Mouse (Mus musculus) hindbrain, embryonic 14.5 days (tissue): Measurements from ENCODE around the gene Kirrel3. TPM values are rescaled to one million over a fixed set of nuclear protein-coding genes. Genes with fewer than 3 reads are reported as not detected.

Source experiments
- ATAC-seq: fragments of 200-750 bp; cut with Nextera tagmentation; 2 replicates; pipeline ENCODE4 v1.8.0; 2017; ENCODE audit warnings: moderate number of reproducible peaks, mild to moderate bottlenecking, moderate TSS enrichment, moderate library complexity; ENCODE audit not compliant: low FRiP score
- DNase-seq: peaks from one replicate; pipeline ENCODE4 v3.0.0-alpha.2; 2015; ENCODE audit warnings: low spot score
- H3K27ac ChIP-seq: fragments of 300-500 bp; sonication (generic); 2 replicates; pipeline ENCODE4 v1.5.1; 2014; ENCODE audit warnings: mild to moderate bottlenecking, moderate library complexity
- H3K27me3 ChIP-seq: fragments of 300-500 bp; sonication (generic); 2 replicates; pipeline ENCODE4 v1.6.1; 2014; ENCODE audit warnings: mild to moderate bottlenecking, low read length, mixed read lengths; ENCODE audit not compliant: control insufficient read depth, insufficient read depth
- H3K36me3 ChIP-seq: fragments of 300-500 bp; sonication (generic); replicated peaks from 2 replicates; pipeline ENCODE4 v1.6.1; 2014; ENCODE audit not compliant: control insufficient read depth, insufficient read depth
- H3K4me1 ChIP-seq: fragments of 300-500 bp; sonication (generic); replicated peaks from 2 replicates; pipeline ENCODE4 v1.6.1; 2014; ENCODE audit warnings: antibody characterized with exemption, low read length, mixed read lengths; ENCODE audit not compliant: control insufficient read depth, insufficient read depth
- H3K4me2 ChIP-seq: fragments of 300-500 bp; sonication (generic); replicated peaks from 2 replicates; pipeline ENCODE4 v1.6.1; 2014; ENCODE audit warnings: mild to moderate bottlenecking, moderate library complexity
- H3K4me3 ChIP-seq: fragments of 300-500 bp; sonication (generic); replicated peaks from 2 replicates; pipeline ENCODE4 v1.5.1; 2014; ENCODE audit warnings: mild to moderate bottlenecking, low read length
- H3K9ac ChIP-seq: fragments of 300-500 bp; sonication (generic); 2 replicates; pipeline ENCODE4 v1.6.1; 2014
- H3K9me3 ChIP-seq: fragments of 300-500 bp; sonication (generic); 2 replicates; pipeline ENCODE4 v1.6.1; 2016; ENCODE audit warnings: low read length; ENCODE audit not compliant: control insufficient read depth
- WGBS: fragments of 180-500 bp; shearing (Covaris S2); extraction: QIAGEN DNeasy Blood & Tissue Kit; methylation state at CpG from one replicate; pipeline ENCODE4 v1.1.7; 2014; 5-methylcytosine and 5-hydroxymethylcytosine counted together
- polyA plus RNA-seq: library from polyadenylated mRNA; unstranded; fragments of >200 nt; fragmentation: Nextera tagmentation; extraction: Ambion mirVana; gene quantifications from 2 replicates; pipeline ENCODE4 v1.2.1, GENCODE M21; 2014

Gene Kirrel3
- polyA plus RNA-seq, 1 experiment from 2014 or later, result 38.8 TPM

DNA sequence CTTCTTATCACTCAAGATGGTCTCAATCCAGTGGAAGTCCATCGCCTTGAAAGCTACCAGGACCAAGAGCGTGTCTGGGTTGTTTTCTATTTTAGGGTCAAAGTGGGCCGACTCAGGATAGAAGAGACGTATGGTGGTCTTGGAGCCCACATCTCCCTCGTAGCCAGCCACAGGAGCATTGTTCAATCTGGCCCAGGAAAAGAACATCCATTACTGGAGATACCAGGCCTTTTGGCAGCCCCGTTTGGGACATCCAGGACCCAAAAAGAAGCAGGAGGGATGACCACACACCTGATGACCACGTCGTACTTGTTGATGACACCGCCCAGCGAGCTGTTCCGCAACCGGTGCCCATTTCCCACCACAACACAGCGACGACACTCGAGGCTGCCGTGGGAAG, 567.4 kb downstream of the Kirrel3 start:
- H3K9ac ChIP-seq, result no peak overlapping the region
- H3K4me2 ChIP-seq, result no peak overlapping the region
- ATAC-seq, result no peak
- no peak for DNase-seq
- no peaks in the 10 kb centered on the region for H3K9me3 ChIP-seq
- H3K4me3 ChIP-seq, result no peak overlapping the region
- no peaks in the 10 kb centered on the region for H3K27me3 ChIP-seq
- peaks cover 6% of the 10 kb centered on the region; the same call in 1 of the 2 replicates for H3K36me3 ChIP-seq
- no peak overlapping the region for H3K27ac ChIP-seq
- H3K4me1 ChIP-seq, result no peaks in the 10 kb centered on the region
- 97% methylated on average over 16 of the region's 16 CpGs for WGBS

DNA sequence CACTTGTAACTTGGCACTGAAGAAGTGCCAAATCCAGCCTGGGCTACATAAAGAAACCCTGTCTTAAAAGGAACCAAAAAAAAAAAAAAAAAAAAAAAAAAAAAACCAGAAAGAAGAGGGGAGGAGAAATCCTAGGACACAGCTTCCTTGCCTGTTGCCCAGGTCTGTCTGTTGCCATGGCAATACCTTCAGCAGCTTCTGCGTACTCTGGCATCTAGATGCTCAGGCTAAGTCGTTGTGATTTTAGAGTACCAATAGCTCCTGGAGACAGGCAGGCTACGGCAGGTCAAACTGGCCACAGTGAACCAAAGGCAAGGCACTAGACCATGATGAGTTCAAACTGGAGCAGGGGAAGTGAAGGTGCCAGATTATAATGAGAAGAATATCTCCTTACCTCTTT, 568.0 kb downstream of the Kirrel3 start:
- WGBS, result 70% methylated on average over 3 of the region's 3 CpGs
- H3K4me3 ChIP-seq, result no peak overlapping the region
- ATAC-seq (no peak), DNase-seq (no peak)
- H3K36me3 ChIP-seq, result peaks cover 6% of the 10 kb centered on the region; the same call in 1 of the 2 replicates
- H3K9me3 ChIP-seq, result no peaks in the 10 kb centered on the region
- no peak overlapping the region for H3K27ac ChIP-seq
- H3K4me2 ChIP-seq, result no peak overlapping the region
- no peak overlapping the region for H3K9ac ChIP-seq
- H3K4me1 ChIP-seq, result no peaks in the 10 kb centered on the region
- no peaks in the 10 kb centered on the region for H3K27me3 ChIP-seq

DNA sequence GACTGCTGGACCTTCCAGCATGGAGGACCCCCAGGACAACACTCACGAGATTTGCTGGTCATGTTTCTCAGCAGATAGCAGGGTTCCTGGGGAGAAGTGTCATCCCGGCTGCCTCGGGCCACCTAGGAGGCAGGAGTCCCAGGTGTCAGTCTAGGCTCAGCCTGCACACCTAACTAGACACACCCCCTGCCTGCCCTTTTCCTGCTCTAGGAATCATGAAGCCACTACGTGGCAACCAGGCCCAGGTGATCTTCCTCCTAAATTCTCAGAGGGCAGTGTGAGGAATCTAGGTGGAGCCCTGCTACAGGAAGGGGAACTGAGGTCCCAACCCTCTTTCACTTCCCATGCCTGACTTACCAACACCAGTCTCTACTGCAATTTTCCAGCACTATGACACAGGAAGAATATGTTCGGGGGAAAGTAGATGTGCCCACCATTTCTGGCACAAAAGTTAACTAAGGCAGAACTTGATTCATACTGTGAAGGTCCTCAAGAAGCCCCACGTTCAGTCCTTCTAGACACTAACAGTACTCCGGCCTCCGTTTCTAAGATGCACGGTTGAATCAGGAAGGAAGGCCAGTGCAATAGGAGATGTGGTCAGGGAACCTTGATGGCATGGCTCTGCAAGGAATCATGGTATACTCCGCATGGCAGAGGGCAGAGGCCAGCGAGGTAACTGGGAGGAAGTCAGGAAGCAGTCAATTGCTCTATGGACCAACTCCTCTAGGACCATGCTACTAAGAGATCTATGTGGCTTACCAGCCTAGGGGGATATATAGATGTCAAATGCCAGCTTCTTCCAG, 570.0 kb downstream of the Kirrel3 start:
- 91% methylated on average over 11 of the region's 11 CpGs for WGBS
- Histone ChIP-seq H3K27ac (no peak overlapping the region), H3K27me3 (no peaks in the 10 kb centered on the region), H3K4me2 (no peak overlapping the region), H3K4me1 (no peaks in the 10 kb centered on the region), H3K36me3 (peaks cover 6% of the 10 kb centered on the region; the same call in 1 of the 2 replicates), H3K9me3 (no peaks in the 10 kb centered on the region), H3K9ac (no peak overlapping the region), H3K4me3 (no peak overlapping the region)
- no peak for DNase-seq
- no peak for ATAC-seq

DNA sequence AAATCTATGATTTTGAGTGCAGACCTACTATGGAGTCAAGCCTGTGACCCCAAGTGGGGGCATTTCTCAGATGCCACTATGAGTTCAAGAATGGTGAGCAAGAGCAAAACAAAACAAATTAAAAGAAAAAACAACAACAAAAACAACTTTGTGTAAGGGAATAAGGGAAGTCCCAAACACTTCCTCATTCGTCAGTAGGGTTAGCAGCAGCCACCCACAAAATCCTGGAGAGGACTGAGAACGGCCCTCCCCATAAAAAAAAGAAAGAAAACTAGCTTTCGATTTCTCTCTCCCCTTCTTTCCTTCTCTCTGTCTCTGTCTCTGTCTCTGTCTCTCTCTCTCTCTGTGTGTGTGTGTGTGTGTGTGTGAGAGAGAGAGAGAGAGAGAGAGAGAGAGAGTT, 570.9 kb downstream of the Kirrel3 start:
- no peak for ATAC-seq
- Histone ChIP-seq H3K9me3 (no peaks in the 10 kb centered on the region), H3K27ac (no peak overlapping the region), H3K4me1 (no peaks in the 10 kb centered on the region), H3K36me3 (peaks cover 6% of the 10 kb centered on the region; the same call in 1 of the 2 replicates), H3K4me3 (no peak overlapping the region), H3K4me2 (no peak overlapping the region), H3K9ac (no peak overlapping the region), H3K27me3 (no peaks in the 10 kb centered on the region)
- WGBS, result 96% methylated on average over 3 of the region's 3 CpGs
- no peak for DNase-seq

DNA sequence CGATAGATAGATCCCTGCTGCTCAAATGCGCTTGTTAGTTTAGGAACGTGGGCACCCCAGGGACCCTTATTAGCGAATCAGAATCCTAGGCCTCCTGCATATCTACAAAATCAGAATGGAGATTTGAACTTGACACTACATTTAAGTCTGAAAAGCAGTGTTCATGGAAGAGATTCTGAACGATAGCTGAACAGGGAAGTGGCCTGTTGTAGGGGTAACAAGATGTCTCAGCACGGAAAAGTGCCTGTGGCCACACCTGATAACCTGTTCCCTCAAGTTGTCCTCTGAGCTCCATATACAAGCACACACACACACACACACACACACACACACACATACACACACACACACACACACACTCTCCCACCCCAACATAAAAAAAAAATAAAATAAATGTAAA, 571.9 kb downstream of the Kirrel3 start:
- WGBS, result 88% methylated on average over 6 of the region's 6 CpGs
- no peaks in the 10 kb centered on the region for H3K9me3 ChIP-seq
- no peak overlapping the region for H3K9ac ChIP-seq
- H3K36me3 ChIP-seq, result peaks cover 6% of the 10 kb centered on the region; the same call in 1 of the 2 replicates
- no peak overlapping the region for H3K4me2 ChIP-seq
- H3K27me3 ChIP-seq, result no peaks in the 10 kb centered on the region
- no peak overlapping the region for H3K27ac ChIP-seq
- no peak overlapping the region for H3K4me3 ChIP-seq
- ATAC-seq, result no peak
- no peaks in the 10 kb centered on the region for H3K4me1 ChIP-seq
- DNase-seq, result no peak

DNA sequence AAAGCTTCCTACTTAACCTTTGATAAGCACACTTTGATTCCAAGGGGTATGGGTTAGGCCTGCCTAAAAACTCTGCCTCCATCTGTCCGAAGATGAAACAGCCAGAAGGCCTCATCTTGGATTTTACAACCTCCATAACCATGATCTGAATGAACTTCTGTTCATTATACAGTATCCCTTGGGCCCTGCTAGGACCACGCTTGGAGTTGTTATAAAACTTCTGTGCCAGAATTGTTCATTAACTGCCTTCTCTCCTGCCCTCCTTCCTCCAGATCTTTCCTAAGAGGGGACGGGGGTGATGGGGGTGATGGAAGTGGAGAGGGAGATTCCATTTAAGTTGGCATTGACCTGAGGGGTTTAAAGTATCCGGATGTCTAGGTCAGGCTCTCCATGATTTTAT, 572.5 kb downstream of the Kirrel3 start:
- Histone ChIP-seq H3K4me1 (no peaks in the 10 kb centered on the region), H3K4me3 (no peak overlapping the region), H3K9ac (no peak overlapping the region), H3K27me3 (no peaks in the 10 kb centered on the region), H3K27ac (no peak overlapping the region), H3K36me3 (0 out of 2 replicates have a peak, but pooled peaks cover under 1% of the 10 kb centered on the region), H3K4me2 (no peak overlapping the region), H3K9me3 (no peaks in the 10 kb centered on the region)
- DNase-seq (no peak), ATAC-seq (no peak)
- WGBS, result 93% methylated on average over 4 of the region's 4 CpGs

DNA sequence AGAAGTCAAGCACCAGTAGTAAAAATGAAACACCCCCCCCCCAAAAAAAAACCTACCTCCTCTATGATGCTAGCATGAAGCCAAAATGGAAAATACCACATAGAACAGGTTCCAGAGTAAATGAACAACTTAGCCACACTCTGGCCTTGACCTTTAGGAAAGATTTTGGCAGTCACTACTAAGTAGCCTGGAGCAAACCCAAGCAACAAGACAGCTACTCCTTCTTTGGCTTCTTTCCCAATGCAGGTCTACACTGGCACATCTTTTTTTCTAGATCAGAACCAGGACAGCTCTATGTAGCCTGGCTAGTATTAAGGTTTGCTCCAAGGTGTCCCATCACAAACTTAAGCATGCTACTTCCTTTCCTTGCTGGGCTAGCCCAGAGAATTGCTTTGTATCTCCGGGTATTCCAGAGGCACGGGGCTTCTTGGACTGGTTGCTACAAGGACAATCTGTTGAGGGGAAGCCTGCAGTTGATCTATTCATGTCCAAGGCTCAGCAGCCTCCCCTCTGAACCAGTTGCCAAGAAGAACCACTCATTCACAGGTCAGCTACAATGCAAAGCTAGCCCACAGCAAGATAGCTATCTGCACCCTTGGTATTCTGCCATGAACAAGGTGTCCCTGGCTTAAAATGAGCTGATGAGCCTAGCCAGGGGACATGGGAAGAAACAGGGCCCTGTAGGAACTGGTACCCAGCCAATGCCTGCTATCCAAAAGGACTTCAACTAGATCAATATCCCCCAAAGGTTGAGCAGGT, 573.1 kb downstream of the Kirrel3 start:
- 94% methylated on average over 2 of the region's 2 CpGs for WGBS
- no peak overlapping the region for H3K27ac ChIP-seq
- no peaks in the 10 kb centered on the region for H3K4me1 ChIP-seq
- no peak overlapping the region for H3K9ac ChIP-seq
- no peaks in the 10 kb centered on the region for H3K9me3 ChIP-seq
- H3K4me2 ChIP-seq, result no peak overlapping the region
- no peaks in the 10 kb centered on the region for H3K36me3 ChIP-seq
- ATAC-seq (no peak), DNase-seq (no peak)
- no peak overlapping the region for H3K4me3 ChIP-seq
- no peaks in the 10 kb centered on the region for H3K27me3 ChIP-seq

DNA sequence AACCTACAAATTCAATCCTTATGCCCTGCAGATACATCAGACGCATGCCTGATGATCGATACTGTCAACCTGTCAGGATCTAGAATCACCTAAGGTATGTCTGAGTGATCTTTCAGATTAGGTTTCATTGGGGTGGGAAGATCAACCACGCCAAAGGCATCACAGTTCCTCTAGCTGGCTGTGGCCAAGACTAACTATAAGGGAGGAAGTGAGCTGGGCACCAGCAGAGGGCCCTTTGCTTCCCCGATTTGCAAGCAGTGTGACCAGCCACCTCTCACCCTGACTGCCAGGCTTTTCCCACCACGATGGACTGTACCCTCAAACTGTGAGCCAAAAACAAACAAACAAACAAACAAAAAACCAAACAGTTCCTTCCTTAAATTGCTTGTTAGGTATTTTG, 574.2 kb downstream of the Kirrel3 start:
- ATAC-seq (no peak), DNase-seq (no peak)
- Histone ChIP-seq H3K4me2 (no peak overlapping the region), H3K4me1 (no peaks in the 10 kb centered on the region), H3K27ac (no peak overlapping the region), H3K36me3 (no peaks in the 10 kb centered on the region), H3K9me3 (no peaks in the 10 kb centered on the region), H3K27me3 (no peaks in the 10 kb centered on the region), H3K4me3 (no peak overlapping the region), H3K9ac (no peak overlapping the region)
- 83% methylated on average over 5 of the region's 5 CpGs for WGBS

DNA sequence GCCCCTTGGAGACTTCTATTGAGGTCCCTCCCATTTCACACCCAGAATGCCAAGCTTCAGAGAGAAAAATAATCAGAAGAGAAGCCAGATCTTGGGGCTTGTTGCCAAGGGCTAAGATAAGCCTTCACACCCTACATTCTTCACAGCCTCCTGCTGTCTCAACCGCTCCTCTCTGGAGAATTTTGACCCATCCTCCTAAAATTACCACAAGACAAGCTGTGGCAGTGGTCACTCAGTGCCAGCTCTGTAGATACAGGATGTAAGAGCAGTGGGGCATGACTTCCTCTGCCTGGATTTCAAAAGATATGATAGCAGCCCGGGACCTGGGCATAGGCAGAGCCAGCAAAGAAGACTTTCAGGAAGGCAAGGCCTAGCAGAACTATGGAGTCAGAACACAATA, 575.8 kb downstream of the Kirrel3 start:
- Histone ChIP-seq H3K4me3 (no peak overlapping the region), H3K9ac (no peak overlapping the region), H3K27me3 (no peaks in the 10 kb centered on the region), H3K4me2 (no peak overlapping the region), H3K27ac (no peak overlapping the region), H3K9me3 (no peaks in the 10 kb centered on the region), H3K36me3 (no peaks in the 10 kb centered on the region), H3K4me1 (no peaks in the 10 kb centered on the region)
- DNase-seq (no peak), ATAC-seq (no peak)
- 68% methylated on average over 2 of the region's 2 CpGs for WGBS
